Mouse (Mus musculus) heart, adult 2 months (tissue): ENCODE data around the gene BC029722. TPM values are rescaled to one million over a fixed set of nuclear protein-coding genes. Genes with fewer than 3 reads are reported as not detected.

ENCODE experiments used
- DNase-seq, 2 experiments: peaks; one replicate each; pipeline ENCODE4 v3.0.0; 2021
- H3K27ac ChIP-seq: fragments of 200-600 bp; 2 replicates; pipeline ENCODE4 v1.8.1; 2022
- H3K27me3 ChIP-seq: fragments of 200-500 bp; 2 replicates; pipeline ENCODE4 v1.6.1; 2012; ENCODE audit warnings: mild to moderate bottlenecking, low read length, inconsistent platforms, mixed read lengths; ENCODE audit not compliant: control insufficient read depth, insufficient read depth
- H3K36me3 ChIP-seq: fragments of 200-500 bp; 2 replicates; pipeline ENCODE4 v1.6.1; 2012; ENCODE audit warnings: low read length, inconsistent platforms; ENCODE audit not compliant: control insufficient read depth, insufficient read depth
- H3K4me1 ChIP-seq: fragments of 200-500 bp; 2 replicates; pipeline ENCODE4 v1.6.1; 2011; ENCODE audit warnings: low read length; ENCODE audit not compliant: control insufficient read depth, insufficient read depth
- H3K4me3 ChIP-seq: fragments of 200-600 bp; 2 replicates; pipeline ENCODE4 v1.8.1; 2022
- H3K79me2 ChIP-seq: fragments of 200-500 bp; replicated peaks from 2 replicates; pipeline ENCODE4 v1.6.1; 2012; ENCODE audit warnings: mild to moderate bottlenecking, inconsistent platforms, low read length, moderate library complexity, mixed read lengths; ENCODE audit not compliant: control insufficient read depth, insufficient read depth
- H3K9ac ChIP-seq: fragments of 200-500 bp; 2 replicates; pipeline ENCODE4 v1.6.1; 2012; ENCODE audit warnings: low read depth, mild to moderate bottlenecking, control low read depth, inconsistent platforms, low read length, mixed read lengths
- CTCF ChIP-seq: fragments of 200-600 bp; IDR thresholded peaks from 2 replicates; pipeline ENCODE4 v1.8.1; 2022; ENCODE audit warnings: antibody characterized with exemption, mild to moderate bottlenecking, moderate library complexity
- EP300 ChIP-seq: fragments of 200-500 bp; IDR thresholded peaks from 2 replicates; pipeline ENCODE4 v1.6.1; 2011; ENCODE audit warnings: low read depth, low read length, control low read depth; ENCODE audit not compliant: insufficient read depth
- POLR2A ChIP-seq: fragments of 200-500 bp; IDR thresholded peaks from 2 replicates; pipeline ENCODE4 v1.6.1; 2011; ENCODE audit warnings: mild to moderate bottlenecking, low read depth, low read length, control low read depth; ENCODE audit not compliant: insufficient read depth
- WGBS: fragments of 180-500 bp; shearing (Covaris S2); methylation state at CpG from one replicate; pipeline ENCODE4 v1.1.7; 2018; 5-methylcytosine and 5-hydroxymethylcytosine counted together
- intact Hi-C: fragments of 180-260 bp; cut with DNase I; formaldehyde crosslinking; loops from one replicate; pipeline ENCODE4 v1.15.1; 2025
- polyA plus RNA-seq: library from polyadenylated mRNA; depleted of rRNA; stranded (reverse); fragments of >200 nt; gene quantifications from 2 replicates; pipeline ENCODE4 v1.2.3, GENCODE M21; 2012
- total RNA-seq, 2 experiments: library from RNA; stranded (reverse); gene quantifications; 2 replicates each; pipeline ENCODE4 v1.2.3; 2021

The BC029722 gene
- total and polyA plus RNA-seq, 3 experiments, result 25.4 to 43.7 (median 28.9) TPM

DNA sequence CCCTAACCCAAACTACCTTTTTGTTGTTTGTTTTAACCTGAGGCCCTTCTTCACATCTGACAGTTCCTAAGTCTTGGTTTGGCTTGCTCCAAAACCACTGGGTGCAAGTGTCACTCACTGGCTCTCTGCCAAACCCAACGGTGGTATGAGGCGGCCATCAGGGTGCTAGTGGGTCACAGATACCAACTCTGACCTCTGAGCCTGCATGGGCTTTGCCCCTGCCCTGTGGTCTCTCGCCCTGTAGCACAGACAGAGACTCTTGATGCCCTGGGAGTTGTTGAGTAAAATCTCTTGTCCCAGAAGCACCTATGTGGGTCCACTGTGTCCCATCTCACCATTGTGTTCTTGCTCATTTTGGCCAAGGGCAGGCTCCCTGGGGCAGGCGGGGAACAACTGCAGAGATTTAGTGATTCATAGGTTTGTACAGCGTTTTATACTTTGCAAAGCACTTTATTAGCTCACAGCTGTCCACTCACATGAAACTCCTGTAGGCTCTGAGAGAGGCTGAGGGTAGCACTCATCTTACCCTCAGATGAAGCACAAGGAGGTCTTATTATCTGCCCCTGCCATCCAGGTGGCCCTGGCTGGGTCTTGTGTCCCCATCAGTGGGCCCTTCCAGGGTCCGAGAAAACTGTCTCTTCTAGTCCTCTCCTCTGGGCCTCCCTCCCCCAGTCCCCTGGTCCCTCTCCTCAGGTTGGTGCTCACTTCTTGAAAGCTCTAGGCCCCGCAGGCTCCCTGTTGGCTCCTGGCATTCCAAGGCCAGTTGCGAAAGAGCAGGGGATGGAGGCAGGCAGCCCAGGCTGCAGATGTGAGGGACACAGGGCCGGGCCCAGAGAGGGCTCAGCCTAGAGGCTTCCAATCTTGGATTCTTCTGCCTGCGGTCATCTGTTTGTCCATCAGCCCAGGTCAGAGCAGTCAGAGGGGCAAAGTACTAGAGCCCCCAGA, 1.7 kb downstream of the BC029722 start:
- Histone ChIP-seq H3K4me3 (no peak overlapping the region), H3K9ac (no peak overlapping the region), H3K36me3 (no peaks in the 10 kb centered on the region), H3K27ac (peak overlapping the region; percentile 24; the same call in 1 of the 2 replicates), H3K79me2 (no peaks in the 10 kb centered on the region), H3K27me3 (no peaks in the 10 kb centered on the region), H3K4me1 (no peaks in the 10 kb centered on the region)
- peak; percentile 66 to 69 for DNase-seq
- intact Hi-C loops, result loop anchor here (5.0 kb wide), 2 partner anchors 90 to 125 kb away; partner anchors contain the start of genes Edem2 and Trpc4ap
- no peak for TF ChIP-seq POLR2A
- 75% methylated on average over 10 of the region's 10 CpGs for WGBS

GRCm38 (mm10) chr2:155816179-155816578, 3.0 kb downstream of the BC029722 start:
- WGBS, result 75% methylated on average over 1 of the region's 1 CpGs
- Histone ChIP-seq H3K79me2 (no peaks in the 10 kb centered on the region), H3K27ac (no peak overlapping the region), H3K36me3 (no peaks in the 10 kb centered on the region), H3K27me3 (no peaks in the 10 kb centered on the region), H3K4me3 (no peak overlapping the region), H3K9ac (no peak overlapping the region), H3K4me1 (no peaks in the 10 kb centered on the region)
- no peak for DNase-seq
- intact Hi-C loops, result loop anchor here (5.0 kb wide), 2 partner anchors 89 to 124 kb away; partner anchors contain the start of genes Edem2 and Trpc4ap
- TF ChIP-seq CTCF (no peak), POLR2A (no peak), EP300 (no peak)

DNA sequence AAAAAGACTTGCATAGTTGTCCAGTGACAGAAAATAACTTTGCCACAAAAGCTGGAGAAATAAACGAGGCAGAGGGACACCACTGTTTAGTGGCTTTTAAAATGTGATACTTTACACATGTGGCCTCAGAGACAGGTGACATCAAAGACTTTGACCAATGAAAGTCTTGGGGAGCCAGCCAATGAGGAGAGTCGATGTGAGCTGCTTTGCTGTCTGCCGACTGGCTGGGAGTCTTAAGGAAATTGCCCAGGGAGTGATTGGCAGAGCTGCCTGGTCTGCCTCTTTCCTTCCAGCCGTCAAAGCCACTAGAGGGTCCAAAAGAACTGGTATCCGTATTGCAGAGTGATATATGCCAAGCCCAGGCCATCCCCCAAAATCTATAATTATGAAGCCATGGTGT, 4.4 kb downstream of the BC029722 start:
- Histone ChIP-seq H3K27ac (no peak overlapping the region), H3K4me1 (no peaks in the 10 kb centered on the region), H3K4me3 (no peak overlapping the region), H3K9ac (no peak overlapping the region), H3K36me3 (no peaks in the 10 kb centered on the region), H3K79me2 (no peaks in the 10 kb centered on the region), H3K27me3 (no peaks in the 10 kb centered on the region)
- DNase-seq, result no peak
- TF ChIP-seq POLR2A (no peak), CTCF (no peak), EP300 (no peak)
- intact Hi-C loops, result loop anchor here (5.0 kb wide), 2 partner anchors 88 to 123 kb away; partner anchors contain the start of genes Edem2 and Trpc4ap
- WGBS, result 31% methylated on average over 5 of the region's 5 CpGs

DNA sequence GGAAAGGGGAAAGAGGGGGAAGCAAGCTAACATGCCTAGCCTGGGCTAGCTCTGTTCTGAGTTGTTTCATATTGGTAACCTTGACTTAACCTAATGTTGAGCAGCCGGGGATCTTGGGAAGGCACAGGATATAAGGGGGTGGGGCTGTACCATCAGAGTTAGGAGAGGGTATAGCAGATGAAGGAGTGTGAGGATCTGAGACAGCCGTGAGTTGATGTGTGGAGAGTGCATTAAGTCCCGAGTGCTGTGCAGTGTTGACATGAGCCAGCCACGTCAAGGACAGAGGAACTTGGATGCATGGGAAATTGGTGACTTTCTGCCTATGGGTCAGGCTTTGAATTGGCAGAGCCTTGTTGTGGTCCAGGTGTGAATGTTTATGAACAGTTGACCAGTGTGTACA, 6.6 kb downstream of the BC029722 start:
- no peak for DNase-seq
- Histone ChIP-seq H3K79me2 (no peaks in the 10 kb centered on the region), H3K9ac (no peak overlapping the region)

GRCm38 (mm10) chr2:155811821-155812396, 7.3 kb downstream of the BC029722 start:
- H3K36me3 ChIP-seq, result no peaks in the 10 kb centered on the region
- no peaks in the 10 kb centered on the region for H3K27me3 ChIP-seq
- H3K4me3 ChIP-seq, result no peak overlapping the region
- DNase-seq, result peak; percentile 63 to 81
- H3K27ac ChIP-seq, result no peak overlapping the region
- peak; percentile 96 for TF ChIP-seq CTCF
- 0 out of 2 replicates have a peak, but pooled peaks have one; percentile 69 for TF ChIP-seq EP300
- no peak for TF ChIP-seq POLR2A
- no peak overlapping the region for H3K9ac ChIP-seq
- intact Hi-C loops, result no loop called here
- WGBS, result 49% methylated on average over 16 of the region's 16 CpGs
- H3K79me2 ChIP-seq, result no peaks in the 10 kb centered on the region
- H3K4me1 ChIP-seq, result no peaks in the 10 kb centered on the region

More for the DNA sequence above, 6.6 kb downstream of the BC029722 start:
- Histone ChIP-seq H3K27me3 (no peaks in the 10 kb centered on the region), H3K4me1 (no peaks in the 10 kb centered on the region), H3K36me3 (no peaks in the 10 kb centered on the region), H3K4me3 (no peak overlapping the region), H3K27ac (no peak overlapping the region)
- TF ChIP-seq EP300, result no peak
- TF ChIP-seq CTCF, result no peak
- TF ChIP-seq POLR2A, result no peak
- 70% methylated on average over 4 of the region's 4 CpGs for WGBS
- intact Hi-C loops, result no loop called here

DNA sequence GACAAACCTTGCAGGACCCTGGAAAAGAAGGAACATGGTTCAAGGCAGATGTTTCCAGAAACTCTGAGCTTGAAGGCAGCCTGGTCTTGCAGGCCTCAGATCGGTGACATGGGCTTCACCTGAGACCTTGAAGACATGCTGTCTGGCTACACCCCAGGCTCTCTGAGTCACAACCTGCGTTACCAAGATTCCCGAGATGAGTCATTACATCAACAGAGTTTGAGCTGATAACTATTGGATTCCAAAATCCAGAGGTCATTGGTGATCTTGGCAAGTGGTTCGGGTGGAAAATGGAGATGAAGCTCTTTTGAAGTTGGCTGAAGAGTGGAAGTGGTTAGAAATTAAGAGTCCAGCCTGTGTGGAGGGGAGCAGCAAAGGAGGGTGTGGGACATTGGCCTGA, 9.6 kb downstream of the BC029722 start:
- no peak for DNase-seq
- H3K4me3 ChIP-seq, result no peak overlapping the region
- no peak for TF ChIP-seq CTCF
- TF ChIP-seq POLR2A, result no peak
- TF ChIP-seq EP300, result no peak
- no peaks in the 10 kb centered on the region for H3K27me3 ChIP-seq
- intact Hi-C loops, result no loop called here
- H3K9ac ChIP-seq, result no peak overlapping the region
- H3K27ac ChIP-seq, result no peak overlapping the region
- 55% methylated on average over 4 of the region's 4 CpGs for WGBS
- no peaks in the 10 kb centered on the region for H3K36me3 ChIP-seq
- peaks cover 6% of the 10 kb centered on the region; the same call in 1 of the 2 replicates for H3K4me1 ChIP-seq
- no peaks in the 10 kb centered on the region for H3K79me2 ChIP-seq
